Mouse (Mus musculus) megakaryocyte, embryonic 14.5 days (primary cell): Measurements from ENCODE around the gene Prss12.

ENCODE experiments used
- FLI1 ChIP-seq: IDR thresholded peaks from 2 replicates; pipeline ENCODE4 v1.6.1; 2012; ENCODE audit warnings: low read length, inconsistent platforms, mixed read lengths
- GATA1 ChIP-seq: IDR thresholded peaks from 3 replicates; pipeline ENCODE4 v1.6.1; 2012; ENCODE audit warnings: mixed read lengths, low read length, inconsistent platforms, borderline replicate concordance

DNA sequence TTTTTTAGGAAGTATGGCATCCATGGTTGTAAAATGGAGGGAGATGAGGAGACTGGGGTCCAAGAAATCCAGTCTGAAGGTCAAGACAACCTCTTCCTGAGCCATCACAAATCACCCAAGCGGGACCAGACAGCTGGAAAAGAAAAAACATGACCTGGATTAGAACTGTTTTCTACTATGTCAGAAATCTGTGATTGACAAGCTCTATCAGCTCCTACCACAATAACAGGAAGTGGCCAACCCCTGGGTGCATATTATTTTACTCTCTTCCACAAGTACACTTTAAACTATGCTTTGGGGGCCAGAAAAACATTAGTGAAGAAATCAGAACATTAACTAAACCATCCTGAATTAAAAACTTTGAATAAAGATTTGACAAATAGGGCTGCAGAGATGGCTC lies 2.2 kb upstream of the Prss12 start:
- TF ChIP-seq GATA1 (no peak), FLI1 (no peak)
